Mouse (Mus musculus): ENCODE measurements at regions not wholly inside any gene's neighbourhood (a gene's known extent, or its start where the extent isn't known, plus 50 kb on each side); places are given as distances from the start of the nearest gene placed in this dataset.
A peak's percentile ranks its signal among the peaks of the same experiment; 100 is the strongest.

DNA sequence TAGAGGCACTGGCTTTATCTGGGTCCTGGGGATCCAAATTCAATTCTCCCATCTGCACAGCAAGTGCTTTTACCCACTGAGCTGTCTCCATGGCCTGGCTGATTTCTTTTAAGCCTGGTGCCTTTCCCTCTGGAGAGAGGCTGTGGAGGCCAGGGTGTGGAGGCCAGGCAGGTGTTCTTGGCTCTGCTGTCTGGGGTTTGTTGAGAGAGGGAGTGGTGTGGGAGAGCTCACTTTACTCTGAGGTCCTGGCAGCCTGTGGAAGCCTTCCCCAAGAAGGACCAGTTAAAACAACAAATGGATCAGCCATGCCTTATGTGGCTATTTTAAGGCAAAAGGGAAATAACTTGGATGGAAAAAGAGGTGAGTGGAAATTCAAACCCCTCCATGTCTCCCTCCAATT is 86.5 kb downstream of the Rpl14 start:
- H3K9ac ChIP-seq, result no peak overlapping the region
- no peak overlapping the region for H3K4me3 ChIP-seq (replicated peaks)
- H3K27me3 ChIP-seq, result no peaks in the 10 kb centered on the region
- no peak overlapping the region for H3K4me2 ChIP-seq
- no peak for ATAC-seq (replicated peaks; ENCODE audit: low FRiP score)
- H3K36me3 ChIP-seq, result no peaks in the 10 kb centered on the region
- H3K9me3 ChIP-seq (replicated peaks), result no peaks in the 10 kb centered on the region
- peaks cover 14% of the 10 kb centered on the region; the same call in 1 of the 2 replicates for H3K4me1 ChIP-seq
- H3K27ac ChIP-seq, result peak overlapping the region; percentile 13; the same call in 1 of the 2 replicates

DNA sequence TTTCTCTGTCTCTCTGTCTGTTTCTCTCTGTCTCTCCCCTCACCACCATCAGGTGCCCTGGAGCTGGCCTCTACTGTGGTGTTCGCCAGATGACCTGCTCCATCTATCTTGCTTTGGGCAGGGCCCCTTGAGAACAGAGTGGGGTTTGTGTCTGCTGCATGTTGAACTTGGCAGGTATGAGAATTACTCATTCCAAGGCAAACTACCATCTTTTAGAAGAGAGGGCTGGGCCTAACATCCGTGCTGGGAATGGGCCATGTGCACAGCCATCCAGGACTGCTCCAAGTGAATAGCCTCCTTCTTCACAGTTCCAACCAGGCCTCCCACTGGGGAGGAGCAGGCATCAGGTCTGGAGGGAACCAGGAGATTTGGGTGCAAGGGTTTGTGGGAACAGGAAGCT is 87.3 kb downstream of the Rpl14 start:
- Histone ChIP-seq H3K36me3 (no peaks in the 10 kb centered on the region), H3K27me3 (no peaks in the 10 kb centered on the region), H3K4me1 (peaks cover 14% of the 10 kb centered on the region; the same call in 1 of the 2 replicates), H3K4me3 (replicated peaks) (no peak overlapping the region), H3K27ac (no peak overlapping the region), H3K9me3 (replicated peaks) (no peaks in the 10 kb centered on the region), H3K9ac (no peak overlapping the region), H3K4me2 (no peak overlapping the region)
- ATAC-seq (replicated peaks; ENCODE audit: low FRiP score), result no peak
- WGBS, result 76% methylated on average over 2 of the region's 2 CpGs

DNA sequence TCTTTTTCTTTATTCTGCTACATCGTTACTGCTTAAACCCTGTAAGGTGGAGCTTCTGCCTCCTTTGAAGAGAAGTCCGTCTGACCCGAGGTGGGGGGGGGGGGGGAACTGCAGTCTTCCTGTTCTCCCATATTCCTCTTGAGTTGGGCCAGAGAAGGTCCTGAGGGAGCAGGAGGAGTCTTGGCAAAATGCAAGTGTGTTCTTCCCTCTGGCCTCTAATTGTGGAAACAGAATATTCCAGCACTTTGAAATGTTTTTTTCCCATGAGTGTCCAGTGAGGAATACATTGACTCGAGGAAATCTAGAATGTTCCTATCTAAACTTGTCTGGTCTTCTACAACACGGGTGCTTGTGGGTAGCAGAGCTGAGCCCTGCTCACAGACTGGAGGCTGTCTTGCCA is 90.0 kb downstream of the Rpl14 start:
- Histone ChIP-seq H3K9ac (no peak overlapping the region), H3K9me3 (replicated peaks) (no peaks in the 10 kb centered on the region), H3K4me3 (replicated peaks) (no peak overlapping the region), H3K36me3 (no peaks in the 10 kb centered on the region), H3K27me3 (no peaks in the 10 kb centered on the region), H3K4me1 (peaks cover 8% of the 10 kb centered on the region; the same call in 1 of the 2 replicates), H3K27ac (no peak overlapping the region), H3K4me2 (no peak overlapping the region)
- WGBS, result 60% methylated on average over 5 of the region's 5 CpGs
- no peak for ATAC-seq (replicated peaks; ENCODE audit: low FRiP score)

DNA sequence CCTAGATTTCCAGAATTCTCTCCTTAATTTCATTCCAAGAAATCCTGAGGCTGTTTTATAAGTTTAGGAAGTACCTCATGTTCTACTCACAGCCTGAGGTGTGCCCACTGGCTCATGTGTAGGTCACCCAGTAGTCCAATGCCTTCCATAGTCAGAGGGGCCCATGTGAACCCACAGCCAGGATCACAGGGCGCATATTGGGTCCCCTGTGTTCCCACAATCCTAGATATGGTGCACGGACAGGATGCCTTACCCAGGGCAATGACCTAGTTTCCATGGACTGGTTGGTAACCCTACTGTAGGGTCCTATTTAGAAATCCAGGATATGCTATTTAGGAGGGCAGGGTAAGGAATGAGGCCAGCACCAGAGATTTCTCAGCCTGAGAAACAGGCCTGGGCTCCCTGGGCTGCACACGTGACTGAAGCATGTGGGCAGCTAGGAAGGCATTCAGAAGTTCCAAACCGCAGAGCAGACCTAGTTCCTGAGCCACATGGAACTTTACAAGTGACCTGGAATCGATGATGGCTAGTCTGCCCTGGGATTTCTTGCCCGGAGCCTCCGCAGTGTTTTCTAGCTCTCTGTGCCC is 90.5 kb downstream of the Rpl14 start:
- Histone ChIP-seq H3K4me3 (replicated peaks) (no peak overlapping the region), H3K4me2 (no peak overlapping the region), H3K27ac (no peak overlapping the region), H3K9me3 (replicated peaks) (no peaks in the 10 kb centered on the region), H3K36me3 (no peaks in the 10 kb centered on the region), H3K4me1 (peaks cover 8% of the 10 kb centered on the region; the same call in 1 of the 2 replicates), H3K9ac (no peak overlapping the region), H3K27me3 (no peaks in the 10 kb centered on the region)
- WGBS, result 89% methylated on average over 7 of the region's 7 CpGs
- ATAC-seq (replicated peaks; ENCODE audit: low FRiP score), result no peak

DNA sequence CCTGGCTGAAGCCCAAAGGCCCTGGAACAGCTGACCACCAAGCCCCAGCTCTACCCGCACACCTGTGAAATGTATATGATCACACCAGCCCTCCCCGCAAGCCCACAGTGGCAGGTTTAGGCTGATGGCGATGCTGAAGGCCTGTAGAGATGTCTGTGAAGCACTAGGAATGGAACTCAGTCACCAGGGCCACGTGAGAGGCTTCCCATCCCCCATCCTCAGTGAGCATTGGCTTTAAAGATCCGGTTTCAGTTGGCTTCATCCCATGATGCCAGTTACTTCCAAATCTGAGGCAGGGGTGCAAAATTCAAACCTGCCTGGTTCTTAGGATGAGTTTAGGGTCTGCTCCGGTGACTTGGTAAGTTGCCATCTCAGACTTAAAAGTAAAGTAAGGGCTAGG is 91.9 kb downstream of the Rpl14 start:
- WGBS, result 62% methylated on average over 6 of the region's 6 CpGs
- H3K9ac ChIP-seq, result no peak overlapping the region
- H3K27ac ChIP-seq, result no peak overlapping the region
- H3K4me3 ChIP-seq (replicated peaks), result no peak overlapping the region
- no peaks in the 10 kb centered on the region for H3K4me1 ChIP-seq
- H3K4me2 ChIP-seq, result no peak overlapping the region
- no peaks in the 10 kb centered on the region for H3K36me3 ChIP-seq
- ATAC-seq (replicated peaks; ENCODE audit: low FRiP score), result no peak
- H3K27me3 ChIP-seq, result no peaks in the 10 kb centered on the region
- no peaks in the 10 kb centered on the region for H3K9me3 ChIP-seq (replicated peaks)

DNA sequence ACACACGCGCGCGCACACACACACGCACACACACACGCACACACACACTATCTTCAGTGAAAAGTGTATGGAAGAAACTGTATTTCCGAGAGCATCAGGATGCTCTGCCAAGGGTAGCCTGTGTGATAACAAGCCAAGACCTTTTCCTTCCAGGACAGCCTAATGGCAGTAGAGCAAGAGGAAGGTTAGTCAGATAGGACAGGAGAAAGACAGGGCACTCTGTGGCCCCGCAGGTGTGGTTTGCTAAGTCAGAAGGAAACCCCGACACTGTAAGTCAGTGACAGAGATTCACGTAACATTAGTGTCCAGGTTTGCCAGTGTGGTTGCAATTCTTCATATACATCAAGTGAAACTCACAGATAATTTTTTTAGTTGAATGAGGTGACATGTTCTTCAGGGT is 92.8 kb downstream of the Rpl14 start:
- Histone ChIP-seq H3K36me3 (no peaks in the 10 kb centered on the region), H3K9ac (no peak overlapping the region), H3K4me1 (no peaks in the 10 kb centered on the region), H3K27me3 (no peaks in the 10 kb centered on the region), H3K9me3 (replicated peaks) (no peaks in the 10 kb centered on the region), H3K27ac (no peak overlapping the region), H3K4me2 (no peak overlapping the region), H3K4me3 (replicated peaks) (no peak overlapping the region)
- ATAC-seq (replicated peaks; ENCODE audit: low FRiP score), result no peak
- 92% methylated on average over 10 of the region's 10 CpGs for WGBS

DNA sequence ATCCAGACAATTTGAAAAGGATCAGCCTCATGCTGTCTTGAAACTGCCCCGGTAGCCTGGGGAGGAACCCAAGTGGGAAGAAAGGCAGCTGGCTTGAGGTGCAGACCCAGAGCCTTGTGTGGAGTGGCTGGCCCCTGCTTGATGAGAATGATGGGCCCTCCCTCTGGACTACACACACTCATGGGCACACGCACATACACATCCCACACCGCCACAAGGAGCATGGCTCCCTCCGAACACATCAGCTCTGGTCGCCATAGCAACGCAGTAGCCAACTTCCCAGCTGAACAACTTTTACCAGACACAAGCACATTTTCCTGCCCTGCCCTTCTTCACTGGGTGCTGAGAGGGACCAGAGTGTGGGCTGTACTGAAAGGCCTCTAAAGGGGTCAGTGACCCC is 101.2 kb downstream of the Rpl14 start:
- ATAC-seq (replicated peaks; ENCODE audit: low FRiP score), result peak; percentile 54
- H3K36me3 ChIP-seq, result no peaks in the 10 kb centered on the region
- WGBS, result 44% methylated on average over 6 of the region's 6 CpGs
- no peak overlapping the region for H3K9ac ChIP-seq
- no peak overlapping the region for H3K4me2 ChIP-seq
- no peak overlapping the region for H3K4me3 ChIP-seq (replicated peaks)
- no peaks in the 10 kb centered on the region for H3K9me3 ChIP-seq (replicated peaks)
- H3K27me3 ChIP-seq, result peaks cover 20% of the 10 kb centered on the region; the same call in 1 of the 2 replicates
- no peak overlapping the region for H3K27ac ChIP-seq
- H3K4me1 ChIP-seq, result peaks cover 31% of the 10 kb centered on the region

DNA sequence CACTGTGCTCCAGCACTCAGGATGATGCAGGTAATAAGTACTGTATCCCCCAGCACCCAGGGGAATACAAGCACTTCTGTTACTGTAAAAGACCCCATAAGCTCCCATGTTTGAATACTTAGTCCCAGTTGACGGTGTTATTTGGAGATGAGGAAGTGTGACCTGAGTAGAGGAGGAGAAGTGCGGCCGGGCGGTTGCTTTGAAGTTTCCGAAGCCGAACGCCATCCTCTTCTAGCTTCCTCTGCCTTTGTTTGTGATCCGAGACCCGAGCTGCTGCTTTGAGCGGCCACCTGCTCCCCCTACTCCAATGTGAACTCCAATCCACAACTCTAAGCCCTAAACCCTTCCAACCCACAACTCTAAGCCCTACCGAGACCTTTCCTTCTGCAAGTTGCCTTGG is 103.6 kb downstream of the Rpl14 start:
- no peaks in the 10 kb centered on the region for H3K36me3 ChIP-seq
- peak overlapping the region; percentile 76 for H3K4me2 ChIP-seq
- peaks cover 20% of the 10 kb centered on the region; the same call in 1 of the 2 replicates for H3K27me3 ChIP-seq
- no peak for ATAC-seq (replicated peaks; ENCODE audit: low FRiP score)
- no peak overlapping the region for H3K9ac ChIP-seq
- no peaks in the 10 kb centered on the region for H3K9me3 ChIP-seq (replicated peaks)
- 6% methylated on average over 11 of the region's 11 CpGs for WGBS
- peak overlapping the region; percentile 87 for H3K27ac ChIP-seq
- H3K4me3 ChIP-seq (replicated peaks), result peak overlapping the region; percentile 42
- peaks cover 38% of the 10 kb centered on the region for H3K4me1 ChIP-seq

DNA sequence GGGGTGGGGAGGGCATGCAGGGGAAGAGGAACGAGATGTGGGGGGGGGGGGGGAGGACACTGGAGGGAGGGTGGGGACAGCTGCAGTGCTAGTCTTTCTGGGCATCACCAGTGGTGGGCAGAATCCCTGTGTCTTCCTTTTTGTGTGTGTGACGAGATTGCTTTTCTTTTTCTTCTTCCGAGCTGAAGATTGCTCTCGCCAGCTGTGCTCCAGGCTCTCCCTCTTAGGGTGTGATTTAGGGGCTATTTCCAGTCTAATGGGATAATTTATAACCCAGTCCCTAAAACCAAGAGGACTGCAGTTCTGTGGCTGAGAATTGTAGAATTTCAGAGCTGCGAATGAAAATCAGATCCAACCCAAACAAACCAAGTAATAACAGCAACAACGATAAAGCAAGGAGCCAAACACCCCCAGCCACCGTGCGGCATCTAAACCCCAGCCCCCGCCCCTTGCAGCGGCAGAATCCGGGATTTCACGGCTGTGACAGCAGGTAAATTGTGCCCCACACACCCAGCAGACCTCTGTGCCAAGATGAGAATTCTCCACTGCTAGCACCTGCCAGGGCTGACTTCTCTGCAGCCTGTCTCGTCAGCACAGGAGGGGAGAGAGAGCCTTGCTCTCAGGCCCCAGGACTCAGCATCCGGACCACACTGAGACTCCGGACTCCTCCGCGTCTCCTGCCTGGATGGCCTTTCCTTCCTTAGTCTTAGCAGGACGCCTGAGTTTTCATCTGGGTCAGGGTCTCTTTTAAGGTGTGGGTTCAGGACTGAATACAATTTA is 104.3 kb downstream of the Rpl14 start:
- peak overlapping the region; percentile 42 for H3K4me3 ChIP-seq (replicated peaks)
- peaks cover 20% of the 10 kb centered on the region; the same call in 1 of the 2 replicates for H3K27me3 ChIP-seq
- peak; percentile 41; the same call in 1 of the 2 replicates for ATAC-seq (replicated peaks; ENCODE audit: low FRiP score)
- WGBS, result under 1% methylated on average over 18 of the region's 18 CpGs
- H3K4me1 ChIP-seq, result peaks cover 40% of the 10 kb centered on the region
- no peaks in the 10 kb centered on the region for H3K36me3 ChIP-seq
- peak overlapping the region; percentile 76 for H3K4me2 ChIP-seq
- H3K27ac ChIP-seq, result peak overlapping the region; percentile 87
- H3K9me3 ChIP-seq (replicated peaks), result no peaks in the 10 kb centered on the region
- no peak overlapping the region for H3K9ac ChIP-seq

DNA sequence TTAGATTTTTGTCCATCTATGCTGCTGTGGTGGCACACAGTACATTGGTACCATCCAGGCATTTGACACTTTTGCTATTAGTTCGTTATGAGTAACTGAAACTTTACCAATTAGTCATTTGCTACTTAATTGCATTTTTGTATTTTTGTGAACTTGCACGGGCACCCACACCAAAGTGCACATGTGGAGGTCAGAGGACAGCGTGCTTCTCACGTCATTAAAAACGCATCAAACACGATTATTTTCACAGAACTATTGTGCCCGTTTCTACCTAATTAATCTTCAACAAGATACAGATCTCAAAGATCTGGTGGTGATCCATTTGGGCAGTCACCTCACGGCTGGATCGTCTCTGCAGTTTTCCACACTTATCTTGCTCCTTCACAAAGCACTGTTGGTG is 105.1 kb downstream of the Rpl14 start:
- no peaks in the 10 kb centered on the region for H3K36me3 ChIP-seq
- H3K27ac ChIP-seq, result peak overlapping the region; percentile 87; the same call in 1 of the 2 replicates
- peaks cover 20% of the 10 kb centered on the region; the same call in 1 of the 2 replicates for H3K27me3 ChIP-seq
- H3K4me1 ChIP-seq, result peaks cover 43% of the 10 kb centered on the region
- no peak overlapping the region for H3K4me3 ChIP-seq (replicated peaks)
- peak overlapping the region; percentile 76 for H3K4me2 ChIP-seq
- H3K9ac ChIP-seq, result no peak overlapping the region
- ATAC-seq (replicated peaks; ENCODE audit: low FRiP score), result no peak
- no peaks in the 10 kb centered on the region for H3K9me3 ChIP-seq (replicated peaks)
- 10% methylated on average over 9 of the region's 9 CpGs for WGBS

DNA sequence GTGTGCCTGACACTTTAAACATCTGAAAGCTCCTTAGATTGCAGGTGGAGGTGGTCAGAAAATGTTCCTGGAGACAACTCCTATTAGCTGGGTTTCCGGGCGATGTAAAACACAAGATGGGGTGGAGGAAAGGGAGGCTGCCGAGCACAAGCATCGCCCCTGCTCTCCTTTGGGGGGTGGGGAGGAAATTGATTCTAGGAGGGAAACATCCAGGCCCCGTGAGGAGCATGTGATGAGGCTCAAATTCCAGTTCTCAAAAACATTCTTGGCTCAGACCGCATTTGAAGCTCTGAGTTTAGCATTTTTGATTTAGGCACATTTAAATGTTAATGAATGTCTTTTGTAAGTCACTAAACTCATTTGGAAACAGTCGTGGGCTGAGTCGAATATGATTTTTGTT is 105.5 kb downstream of the Rpl14 start:
- Histone ChIP-seq H3K27ac (no peak overlapping the region), H3K36me3 (no peaks in the 10 kb centered on the region), H3K27me3 (peaks cover 20% of the 10 kb centered on the region; the same call in 1 of the 2 replicates), H3K9ac (no peak overlapping the region), H3K4me1 (peaks cover 43% of the 10 kb centered on the region), H3K4me3 (replicated peaks) (no peak overlapping the region), H3K4me2 (no peak overlapping the region), H3K9me3 (replicated peaks) (no peaks in the 10 kb centered on the region)
- WGBS, result 18% methylated on average over 8 of the region's 8 CpGs
- ATAC-seq (replicated peaks; ENCODE audit: low FRiP score), result no peak

DNA sequence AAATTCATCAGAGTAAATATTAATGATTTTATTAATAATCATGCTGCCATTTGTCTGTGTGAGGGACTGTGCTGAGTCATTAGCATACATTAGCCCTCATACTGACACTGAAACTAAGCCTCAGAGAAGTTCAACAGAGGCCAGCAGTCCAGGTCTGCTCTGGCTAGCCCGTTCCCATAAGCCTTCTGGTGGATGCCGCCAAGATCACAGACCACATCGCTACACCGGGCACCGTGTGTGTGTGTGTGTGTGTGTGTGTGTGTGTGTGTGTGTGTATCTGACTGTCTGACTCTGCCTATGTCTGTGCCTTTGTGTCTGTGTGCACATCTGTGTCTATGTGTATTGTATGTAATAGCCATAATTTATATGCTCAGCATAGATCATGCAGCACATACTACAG is 106.0 kb downstream of the Rpl14 start:
- 71% methylated on average over 5 of the region's 5 CpGs for WGBS
- Histone ChIP-seq H3K4me3 (replicated peaks) (no peak overlapping the region), H3K27ac (no peak overlapping the region), H3K36me3 (no peaks in the 10 kb centered on the region), H3K27me3 (peaks cover 20% of the 10 kb centered on the region; the same call in 1 of the 2 replicates), H3K4me2 (no peak overlapping the region), H3K4me1 (peaks cover 43% of the 10 kb centered on the region), H3K9ac (no peak overlapping the region), H3K9me3 (replicated peaks) (no peaks in the 10 kb centered on the region)
- ATAC-seq (replicated peaks; ENCODE audit: low FRiP score), result no peak
